In genomic region chr11:86201037-86201786, GRCm38 (mm10) we compare ENCODE assay signal across 7 mouse cellular contexts. TPM values are rescaled to one million over a fixed set of nuclear protein-coding genes. Genes with fewer than 3 reads are reported as not detected.
DNase-seq lines count a peak whose midpoint lies in the region; ATAC-seq and TF ChIP-seq lines count a peak whose summit lies in the region.

TSS of gene Brip1 (minus strand) at chr11:86201193.

- ATAC-seq in intestine, postnatal 0 days, result peak; percentile 99
- peak; percentile 97 for ATAC-seq in midbrain, embryonic 12.5 days (ENCODE audit: low FRiP score, low read depth)

- peak within 1 kb of the TSS; percentile 83 for H3K9ac ChIP-seq in intestine, postnatal 0 days (ENCODE audit: low read depth, low read length)
- H3K9ac ChIP-seq in midbrain, embryonic 12.5 days (replicated peaks), result peak within 1 kb of the TSS; percentile 82

- H3K4me2 ChIP-seq in intestine, postnatal 0 days (replicated peaks; ENCODE audit: low read depth), result peak within 1 kb of the TSS; percentile 81
- H3K4me2 ChIP-seq in midbrain, embryonic 12.5 days (replicated peaks), result peak within 1 kb of the TSS; percentile 72

- peak; percentile 52 for TF ChIP-seq CTCF in intestine, postnatal 0 days (IDR thresholded peaks at IDR 0.05; ENCODE audit: low read depth)
- no peak for TF ChIP-seq CTCF in small intestine, adult 2 months (IDR thresholded peaks at IDR 0.05; ENCODE audit: extremely low read depth, insufficient read length, insufficient replicate concordance, low read depth, low read length)

- H3K4me3 ChIP-seq in embryonic facial prominence, embryonic 10.5 days, result peak within 1 kb of the TSS; percentile 86
- H3K4me3 ChIP-seq in intestine, postnatal 0 days (ENCODE audit: low read depth, low read length), result peak within 1 kb of the TSS; percentile 88
- peak within 1 kb of the TSS; percentile 65 for H3K4me3 ChIP-seq in midbrain, embryonic 12.5 days
- peak within 1 kb of the TSS; percentile 98 for H3K4me3 ChIP-seq in small intestine, adult 2 months (ENCODE audit: low read depth, low read length)

- TF ChIP-seq POLR2A in small intestine, adult 2 months (IDR thresholded peaks at IDR 0.05; ENCODE audit: low read depth, low read length), result peak; percentile 69

- WGBS in embryonic facial prominence, embryonic 10.5 days, result under 1% methylated on average over 60 of the region's 60 CpGs
- WGBS in intestine, postnatal 0 days, result 1% methylated on average over 60 of the region's 60 CpGs
- WGBS in midbrain, embryonic 12.5 days, result under 1% methylated on average over 60 of the region's 60 CpGs
- under 1% methylated on average over 60 of the region's 60 CpGs for WGBS in small intestine, adult 2 months

- peaks cover 32% of the 10 kb centered on the region for H3K9me3 ChIP-seq in embryonic facial prominence, embryonic 10.5 days
- no peaks in the 10 kb centered on the region for H3K9me3 ChIP-seq in intestine, postnatal 0 days (ENCODE audit: control insufficient read depth)
- H3K9me3 ChIP-seq in midbrain, embryonic 12.5 days, result peaks cover 30% of the 10 kb centered on the region

- peak within 1 kb of the TSS; percentile 95 for H3K27ac ChIP-seq in embryonic facial prominence, embryonic 10.5 days (replicated peaks)
- H3K27ac ChIP-seq in intestine, postnatal 0 days (ENCODE audit: low read depth, low read length), result peak within 1 kb of the TSS; percentile 95
- peak within 1 kb of the TSS; percentile 60 for H3K27ac ChIP-seq in midbrain, embryonic 12.5 days (replicated peaks)
- peak within 1 kb of the TSS; percentile 97 for H3K27ac ChIP-seq in small intestine, adult 2 months (ENCODE audit: insufficient read depth, low read depth, low read length)

- no peaks in the 10 kb centered on the region for H3K27me3 ChIP-seq in embryonic facial prominence, embryonic 10.5 days (replicated peaks; ENCODE audit: low read depth, poor library complexity, severe bottlenecking)
- no peaks in the 10 kb centered on the region for H3K27me3 ChIP-seq in intestine, postnatal 0 days (replicated peaks; ENCODE audit: control insufficient read depth, insufficient read depth, low read length)
- H3K27me3 ChIP-seq in midbrain, embryonic 12.5 days, result no peaks in the 10 kb centered on the region
- H3K27me3 ChIP-seq in small intestine, adult 2 months (ENCODE audit: control insufficient read depth, insufficient read depth, low read length), result no peaks in the 10 kb centered on the region

- H3K4me1 ChIP-seq in embryonic facial prominence, embryonic 10.5 days, result peaks cover 19% of the 10 kb centered on the region
- H3K4me1 ChIP-seq in intestine, postnatal 0 days (replicated peaks; ENCODE audit: control insufficient read depth, insufficient read depth, low read length), result 0 out of 2 replicates have a peak, but pooled peaks cover 2% of the 10 kb centered on the region
- peaks cover 13% of the 10 kb centered on the region for H3K4me1 ChIP-seq in midbrain, embryonic 12.5 days
- H3K4me1 ChIP-seq in small intestine, adult 2 months (ENCODE audit: control insufficient read depth, insufficient read depth, insufficient read length, low read length), result peaks cover 5% of the 10 kb centered on the region; the same call in 1 of the 2 replicates

- peak; percentile 93 for DNase-seq in adrenal gland, postnatal 10 days
- peak; percentile 97 for DNase-seq in embryonic facial prominence, embryonic 10.5 days (ENCODE audit: low spot score)
- peak; percentile 82 for DNase-seq in gonadal fat pad, adult 2 months (ENCODE audit: low read depth)
- DNase-seq in left cerebral cortex, postnatal 4 days, result peak; percentile 92

- peaks cover 67% of the 10 kb centered on the region for H3K36me3 ChIP-seq in embryonic facial prominence, embryonic 10.5 days (replicated peaks)
- H3K36me3 ChIP-seq in intestine, postnatal 0 days (ENCODE audit: control insufficient read depth, insufficient read depth), result peaks cover 24% of the 10 kb centered on the region
- peaks cover 36% of the 10 kb centered on the region for H3K36me3 ChIP-seq in midbrain, embryonic 12.5 days
- peaks cover 17% of the 10 kb centered on the region for H3K36me3 ChIP-seq in small intestine, adult 2 months (ENCODE audit: control insufficient read depth, insufficient read depth, low read length)

- intact Hi-C loops in left cerebral cortex, postnatal 4 days (cut with DNase I), result no loop called here

RNA-seq across cellular contexts. Expression of gene Brip1, which starts in this region (rescaled TPM):
- 1 to 10 TPM; 3.7 to 4.8 TPM for total RNA-seq in adrenal gland, postnatal 10 days (2021)
- polyA plus RNA-seq in embryonic facial prominence, embryonic 10.5 days (2016; fragmentation: Nextera tagmentation; extraction: Ambion mirVana), result 10.1 and 11.7 TPM in 2 replicates
- 0.05 and 0.34 TPM in 2 replicates for polyA plus RNA-seq in gonadal fat pad, adult 2 months (2012; rRNA removed)
- polyA plus RNA-seq in intestine, postnatal 0 days (2015; fragmentation: Nextera tagmentation; extraction: Ambion mirVana), result 3.6 and 4.9 TPM in 2 replicates
- 1 to 10 TPM; 1.5 to 1.6 TPM for total RNA-seq in left cerebral cortex, postnatal 4 days (2021)
- 6.9 and 7.6 TPM in 2 replicates for polyA plus RNA-seq in midbrain, embryonic 12.5 days (2016; fragmentation: Nextera tagmentation; extraction: Ambion mirVana)
- 0.06 and 0.33 TPM in 2 replicates for polyA plus RNA-seq in small intestine, adult 2 months (2012; rRNA removed)

Comparison
In these comparisons a context has a peak if more than half of its experiments do, and no peak if none do; other contexts are left out.
1. Peak in every context shown above with its lines: DNase-seq, ATAC-seq, H3K4me3 ChIP-seq and H3K27ac ChIP-seq.
2. Peak in DNase-seq in gonadal fat pad, adult 2 months; RNA of the gene not detected or under 1 TPM.